Mouse (Mus musculus) neural tube, embryonic 12.5 days (tissue): ENCODE measurements around the gene Nrp2. TPM values are rescaled to one million over a fixed set of nuclear protein-coding genes. Genes with fewer than 3 reads are reported as not detected.

Experiments used
- ATAC-seq: fragments of 200-750 bp; cut with Nextera tagmentation; 2 replicates; pipeline ENCODE4 v1.8.0; 2017; ENCODE audit warnings: low read depth, mild to moderate bottlenecking, moderate TSS enrichment, moderate library complexity; ENCODE audit not compliant: low FRiP score
- H3K27ac ChIP-seq: fragments of 300-500 bp; sonication (generic); 2 replicates; pipeline ENCODE4 v1.5.1; 2016
- H3K27me3 ChIP-seq: fragments of 300-500 bp; sonication (generic); replicated peaks from 2 replicates; pipeline ENCODE4 v1.6.1; 2016; ENCODE audit warnings: mild to moderate bottlenecking
- H3K36me3 ChIP-seq: fragments of 300-500 bp; sonication (generic); 2 replicates; pipeline ENCODE4 v1.6.1; 2016; ENCODE audit warnings: mild to moderate bottlenecking
- H3K4me1 ChIP-seq: fragments of 300-500 bp; sonication (generic); 2 replicates; pipeline ENCODE4 v1.6.1; 2016
- H3K4me2 ChIP-seq: fragments of 300-500 bp; sonication (generic); replicated peaks from 2 replicates; pipeline ENCODE4 v1.6.1; 2016; ENCODE audit warnings: mild to moderate bottlenecking
- H3K4me3 ChIP-seq: fragments of 300-500 bp; sonication (generic); 2 replicates; pipeline ENCODE4 v1.5.1; 2016
- H3K9ac ChIP-seq: fragments of 300-500 bp; sonication (generic); 2 replicates; pipeline ENCODE4 v1.6.1; 2016; ENCODE audit warnings: mild to moderate bottlenecking
- H3K9me3 ChIP-seq: fragments of 300-500 bp; sonication (generic); 2 replicates; pipeline ENCODE4 v1.6.1; 2016; ENCODE audit warnings: mild to moderate bottlenecking
- WGBS: fragments of 180-500 bp; shearing (Covaris S2); methylation state at CpG from one replicate; pipeline ENCODE4 v1.1.7; 2016; 5-methylcytosine and 5-hydroxymethylcytosine counted together
- polyA plus RNA-seq: library from polyadenylated mRNA; unstranded; fragments of >200 nt; fragmentation: Nextera tagmentation; extraction: Ambion mirVana; gene quantifications from 2 replicates; pipeline ENCODE4 v1.2.1, GENCODE M21; 2016

Nrp2 gene
- polyA plus RNA-seq, 1 experiment from 2014 or later = 44.6 TPM

GRCm38 (mm10) chr1:62770576-62770975, 67.5 kb downstream of the Nrp2 start:
- H3K9ac ChIP-seq = no peak overlapping the region
- 81% methylated on average over 4 of the region's 4 CpGs for WGBS

GRCm38 (mm10) chr1:62772391-62772790, 69.3 kb downstream of the Nrp2 start:
- no peaks in the 10 kb centered on the region for H3K9me3 ChIP-seq
- H3K27ac ChIP-seq = no peak overlapping the region
- H3K9ac ChIP-seq = no peak overlapping the region
- 88% methylated on average over 4 of the region's 4 CpGs for WGBS
- H3K36me3 ChIP-seq = peaks cover 18% of the 10 kb centered on the region
- H3K4me1 ChIP-seq = peaks cover 8% of the 10 kb centered on the region
- H3K27me3 ChIP-seq = no peaks in the 10 kb centered on the region
- H3K4me3 ChIP-seq = no peak overlapping the region
- H3K4me2 ChIP-seq = no peak overlapping the region
- no peak for ATAC-seq

More at GRCm38 (mm10) chr1:62770576-62770975, 67.5 kb downstream of the Nrp2 start:
- Histone ChIP-seq H3K27ac (no peak overlapping the region), H3K27me3 (no peaks in the 10 kb centered on the region), H3K9me3 (no peaks in the 10 kb centered on the region), H3K4me2 (no peak overlapping the region), H3K36me3 (peaks cover 18% of the 10 kb centered on the region), H3K4me3 (no peak overlapping the region), H3K4me1 (peaks cover under 1% of the 10 kb centered on the region; the same call in 1 of the 2 replicates)
- no peak for ATAC-seq

GRCm38 (mm10) chr1:62773105-62773920, 70.2 kb downstream of the Nrp2 start:
- 78% methylated on average over 10 of the region's 10 CpGs for WGBS
- no peaks in the 10 kb centered on the region for H3K27me3 ChIP-seq
- no peak overlapping the region for H3K4me3 ChIP-seq
- H3K9ac ChIP-seq = no peak overlapping the region
- no peak overlapping the region for H3K27ac ChIP-seq
- no peak for ATAC-seq
- no peaks in the 10 kb centered on the region for H3K9me3 ChIP-seq
- H3K4me2 ChIP-seq = no peak overlapping the region
- H3K36me3 ChIP-seq = peaks cover 18% of the 10 kb centered on the region
- peaks cover 17% of the 10 kb centered on the region for H3K4me1 ChIP-seq

GRCm38 (mm10) chr1:62773921-62774191, 70.8 kb downstream of the Nrp2 start:
- H3K36me3 ChIP-seq = peaks cover 16% of the 10 kb centered on the region
- ATAC-seq = no peak
- H3K4me1 ChIP-seq = peaks cover 17% of the 10 kb centered on the region
- H3K4me2 ChIP-seq = no peak overlapping the region
- no peaks in the 10 kb centered on the region for H3K27me3 ChIP-seq
- H3K27ac ChIP-seq = no peak overlapping the region
- no peaks in the 10 kb centered on the region for H3K9me3 ChIP-seq
- H3K9ac ChIP-seq = no peak overlapping the region
- 49% methylated on average over 3 of the region's 3 CpGs for WGBS
- no peak overlapping the region for H3K4me3 ChIP-seq

GRCm38 (mm10) chr1:62774288-62775218, 71.5 kb downstream of the Nrp2 start:
- no peak for ATAC-seq
- 71% methylated on average over 11 of the region's 11 CpGs for WGBS
- H3K4me1 ChIP-seq = peaks cover 18% of the 10 kb centered on the region

GRCm38 (mm10) chr1:62777320-62778235, 74.5 kb downstream of the Nrp2 start:
- Histone ChIP-seq H3K36me3 (peaks cover 4% of the 10 kb centered on the region; the same call in 1 of the 2 replicates), H3K27me3 (no peaks in the 10 kb centered on the region; the same call in 1 of the 2 replicates), H3K9me3 (no peaks in the 10 kb centered on the region), H3K27ac (no peak overlapping the region), H3K9ac (no peak overlapping the region), H3K4me1 (peaks cover 30% of the 10 kb centered on the region), H3K4me3 (no peak overlapping the region), H3K4me2 (no peak overlapping the region)
- WGBS = 36% methylated on average over 17 of the region's 17 CpGs
- no peak for ATAC-seq

More at GRCm38 (mm10) chr1:62774288-62775218, 71.5 kb downstream of the Nrp2 start:
- Histone ChIP-seq H3K27me3 (no peaks in the 10 kb centered on the region), H3K27ac (no peak overlapping the region), H3K4me3 (no peak overlapping the region), H3K9ac (no peak overlapping the region), H3K9me3 (no peaks in the 10 kb centered on the region), H3K4me2 (no peak overlapping the region), H3K36me3 (peaks cover 15% of the 10 kb centered on the region)

- peaks cover 10% of the 10 kb centered on the region; the same call in 1 of the 2 replicates for H3K36me3 ChIP-seq
- WGBS = 84% methylated on average over 4 of the region's 4 CpGs
- no peak overlapping the region for H3K4me2 ChIP-seq
- no peak overlapping the region for H3K9ac ChIP-seq
- no peak for ATAC-seq
- no peaks in the 10 kb centered on the region for H3K9me3 ChIP-seq
- no peak overlapping the region; the same call in 1 of the 2 replicates for H3K27ac ChIP-seq
- H3K4me1 ChIP-seq = peaks cover 36% of the 10 kb centered on the region
- H3K27me3 ChIP-seq = no peaks in the 10 kb centered on the region; the same call in 1 of the 2 replicates
- H3K4me3 ChIP-seq = no peak overlapping the region
Observed at GRCm38 (mm10) chr1:62778910-62779309, 75.8 kb downstream of the Nrp2 start.

- ATAC-seq = no peak; the same call in 1 of the 2 replicates
- Histone ChIP-seq H3K27ac (peak overlapping the region; percentile 53; the same call in 1 of the 2 replicates), H3K4me2 (peak overlapping the region; percentile 22; the same call in 1 of the 2 replicates), H3K9me3 (no peaks in the 10 kb centered on the region), H3K4me1 (peaks cover 40% of the 10 kb centered on the region), H3K9ac (no peak overlapping the region), H3K4me3 (no peak overlapping the region), H3K27me3 (no peaks in the 10 kb centered on the region; the same call in 1 of the 2 replicates), H3K36me3 (peaks cover 16% of the 10 kb centered on the region; the same call in 1 of the 2 replicates)
- 22% methylated on average over 15 of the region's 15 CpGs for WGBS
Observed at GRCm38 (mm10) chr1:62780068-62780761, 77.1 kb downstream of the Nrp2 start.

- WGBS = 90% methylated on average over 2 of the region's 2 CpGs
- Histone ChIP-seq H3K27ac (no peak overlapping the region), H3K36me3 (peaks cover 16% of the 10 kb centered on the region; the same call in 1 of the 2 replicates), H3K4me3 (no peak overlapping the region), H3K27me3 (peaks cover under 1% of the 10 kb centered on the region; the same call in 1 of the 2 replicates), H3K9ac (no peak overlapping the region), H3K9me3 (no peaks in the 10 kb centered on the region), H3K4me2 (no peak overlapping the region), H3K4me1 (peaks cover 35% of the 10 kb centered on the region)
- ATAC-seq = no peak
Observed at GRCm38 (mm10) chr1:62782155-62782554, 79.1 kb downstream of the Nrp2 start.

GRCm38 (mm10) chr1:62782573-62782972, 79.5 kb downstream of the Nrp2 start:
- no peak overlapping the region for H3K9ac ChIP-seq
- ATAC-seq = no peak
- no peak overlapping the region for H3K27ac ChIP-seq
- H3K4me3 ChIP-seq = no peak overlapping the region
- H3K4me2 ChIP-seq = no peak overlapping the region
- H3K4me1 ChIP-seq = peaks cover 31% of the 10 kb centered on the region
- H3K27me3 ChIP-seq = peaks cover 3% of the 10 kb centered on the region; the same call in 1 of the 2 replicates
- peaks cover 16% of the 10 kb centered on the region; the same call in 1 of the 2 replicates for H3K36me3 ChIP-seq
- no peaks in the 10 kb centered on the region for H3K9me3 ChIP-seq
